Mouse (Mus musculus): Measurements from ENCODE around the gene Sept4. TPM values are rescaled to one million over a fixed set of nuclear protein-coding genes. Genes with fewer than 3 reads are reported as not detected.

Sept4 gene
- total and polyA plus RNA-seq, 2 experiments from 2014 or later = 39.6 to 54.9 TPM

DNA sequence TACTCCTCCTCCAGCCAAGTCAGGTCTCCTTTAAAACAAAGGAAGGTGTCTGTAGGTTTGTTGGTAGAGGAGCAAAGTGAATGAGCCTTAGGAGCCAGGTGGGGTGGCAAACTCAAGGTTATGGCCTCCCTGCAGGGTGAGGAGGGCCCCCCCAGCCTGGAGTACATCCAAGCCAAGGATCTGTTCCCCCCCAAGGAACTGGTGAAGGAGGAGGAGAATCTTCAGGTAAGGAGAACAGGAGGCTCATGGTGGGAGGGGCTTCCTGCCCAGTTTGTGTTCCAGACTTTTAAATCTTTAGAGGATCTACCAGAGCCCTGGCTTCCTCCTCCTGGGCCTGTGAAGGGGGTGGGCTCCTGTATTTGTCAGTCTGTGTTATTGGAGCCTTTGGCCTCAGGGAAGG is 28.4 kb downstream of the Sept4 start:
- peaks cover 20% of the 10 kb centered on the region for H3K4me1 ChIP-seq (ENCODE audit: insufficient read depth, low read length)
- no peak for ATAC-seq

DNA sequence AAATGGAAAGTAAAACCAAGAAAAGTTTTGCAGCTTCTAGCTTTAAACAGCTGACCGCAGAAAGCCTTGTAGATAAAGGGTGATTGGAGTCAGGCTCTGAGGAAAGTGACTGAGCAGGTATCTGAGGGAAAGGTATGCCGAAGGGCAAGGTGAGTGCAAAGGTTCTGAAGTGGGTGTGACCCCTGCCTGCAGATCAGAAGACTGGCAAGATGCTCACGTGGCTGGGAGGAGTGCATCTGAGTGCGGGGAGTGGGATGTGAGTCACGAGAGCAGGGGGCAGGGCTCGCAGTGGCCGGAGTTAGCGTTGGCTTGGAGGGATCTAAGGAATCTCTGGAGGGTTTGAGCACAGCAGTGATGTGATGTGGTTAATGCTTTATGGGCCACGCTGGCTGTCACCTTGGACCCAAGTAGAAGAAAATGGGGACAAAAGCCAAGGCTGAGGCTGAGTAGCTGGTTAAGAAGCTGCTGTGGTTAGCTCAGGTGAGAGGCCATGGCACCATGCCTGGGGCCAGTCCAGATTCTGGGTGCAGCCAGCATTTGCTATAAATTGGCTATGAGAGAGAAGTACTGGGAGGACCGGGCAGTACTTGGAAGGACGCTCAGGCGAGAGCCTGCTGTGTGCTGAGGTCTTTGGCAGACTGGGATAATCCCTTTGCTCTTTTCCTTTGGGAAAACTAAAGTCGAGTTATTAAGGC is 30.8 kb downstream of the Sept4 start:
- Histone ChIP-seq H3K4me1 (ENCODE audit: insufficient read depth, low read length) (peaks cover 15% of the 10 kb centered on the region), H3K9ac (replicated peaks; ENCODE audit: low read length) (no peak overlapping the region), H3K9me3 (ENCODE audit: low read length) (no peaks in the 10 kb centered on the region), H3K4me3 (ENCODE audit: low read length) (no peak overlapping the region), H3K27ac (no peak overlapping the region), H3K4me2 (ENCODE audit: low read depth, low read length) (no peak overlapping the region), H3K36me3 (ENCODE audit: insufficient read depth, low read length) (peaks cover 70% of the 10 kb centered on the region), H3K27me3 (ENCODE audit: insufficient read depth, low read length) (no peaks in the 10 kb centered on the region)
- WGBS = 80% methylated on average over 13 of the region's 13 CpGs
- no peak for DNase-seq (ENCODE audit: low spot score)
- no peak for TF ChIP-seq CTCF (IDR thresholded peaks at IDR 0.05; ENCODE audit: low read depth)
- no peak for ATAC-seq

More for the DNA sequence above, 28.4 kb downstream of the Sept4 start:
- H3K27me3 ChIP-seq (ENCODE audit: insufficient read depth, low read length) = no peaks in the 10 kb centered on the region
- H3K9ac ChIP-seq (replicated peaks; ENCODE audit: low read length) = peak overlapping the region; percentile 84; the same call in 1 of the 2 replicates
- TF ChIP-seq CTCF (IDR thresholded peaks at IDR 0.05; ENCODE audit: low read depth) = no peak
- H3K27ac ChIP-seq = peak overlapping the region; percentile 77; the same call in 1 of the 2 replicates
- peak overlapping the region; percentile 61 for H3K4me3 ChIP-seq (ENCODE audit: low read length)
- H3K36me3 ChIP-seq (ENCODE audit: insufficient read depth, low read length) = peaks cover 46% of the 10 kb centered on the region
- DNase-seq (ENCODE audit: low spot score) = no peak
- no peaks in the 10 kb centered on the region for H3K9me3 ChIP-seq (ENCODE audit: low read length)
- H3K4me2 ChIP-seq (ENCODE audit: low read depth, low read length) = peak overlapping the region; percentile 63

DNA sequence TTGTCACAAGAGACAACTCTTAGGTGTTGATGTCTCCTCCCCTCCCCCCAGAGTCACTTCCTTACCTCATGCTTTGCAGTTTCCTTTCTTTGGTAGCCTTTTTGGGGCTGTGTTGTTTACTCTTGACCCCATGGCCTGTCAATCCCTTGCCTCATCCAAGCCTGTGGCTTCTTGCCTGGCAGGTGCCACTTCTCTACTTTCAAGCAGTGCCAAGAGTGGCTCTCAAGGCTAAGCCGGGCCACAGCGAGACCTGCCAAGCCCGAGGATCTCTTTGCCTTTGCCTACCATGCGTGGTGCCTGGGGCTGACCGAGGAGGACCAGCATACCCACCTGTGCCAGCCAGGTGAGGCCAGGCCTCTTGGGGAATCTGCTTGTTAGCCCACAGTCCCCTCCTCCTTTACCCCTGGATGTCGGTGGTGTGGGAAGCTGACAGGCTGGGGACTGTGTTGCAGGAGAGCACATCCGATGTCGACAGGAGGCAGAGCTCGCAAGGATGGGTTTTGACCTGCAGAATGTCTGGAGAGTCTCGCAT is 31.7 kb downstream of the Sept4 start:
- H3K4me3 ChIP-seq (ENCODE audit: low read length) = no peak overlapping the region
- ATAC-seq (no peak), DNase-seq (ENCODE audit: low spot score) (no peak)
- no peak overlapping the region for H3K4me2 ChIP-seq (ENCODE audit: low read depth, low read length)
- 93% methylated on average over 10 of the region's 10 CpGs for WGBS
- no peaks in the 10 kb centered on the region for H3K9me3 ChIP-seq (ENCODE audit: low read length)
- H3K4me1 ChIP-seq (ENCODE audit: insufficient read depth, low read length) = peaks cover 8% of the 10 kb centered on the region
- peaks cover 78% of the 10 kb centered on the region for H3K36me3 ChIP-seq (ENCODE audit: insufficient read depth, low read length)
- H3K27me3 ChIP-seq (ENCODE audit: insufficient read depth, low read length) = no peaks in the 10 kb centered on the region
- no peak overlapping the region for H3K9ac ChIP-seq (replicated peaks; ENCODE audit: low read length)
- no peak for TF ChIP-seq CTCF (IDR thresholded peaks at IDR 0.05; ENCODE audit: low read depth)
- no peak overlapping the region for H3K27ac ChIP-seq

DNA sequence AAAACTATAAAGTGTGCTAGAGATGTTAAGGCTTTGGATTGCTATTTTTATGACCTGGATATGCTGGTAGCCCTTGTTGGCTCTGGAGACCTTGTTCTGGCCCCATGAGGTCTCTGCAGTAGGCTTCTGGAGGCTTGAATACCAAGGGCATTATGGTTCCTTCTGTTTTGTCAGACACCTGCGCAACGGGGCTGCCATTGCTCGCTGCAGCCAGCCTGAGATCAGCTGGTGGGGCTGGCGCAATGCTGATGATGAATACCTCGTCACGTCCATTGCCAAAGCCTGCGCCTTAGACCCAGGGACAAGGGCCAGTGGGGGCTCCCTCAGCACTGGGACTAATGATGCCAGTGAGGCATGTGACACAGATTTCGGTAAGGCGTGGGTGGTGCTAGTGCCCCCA is 33.5 kb downstream of the Sept4 start:
- Histone ChIP-seq H3K9me3 (ENCODE audit: low read length) (no peaks in the 10 kb centered on the region), H3K27ac (no peak overlapping the region), H3K4me1 (ENCODE audit: insufficient read depth, low read length) (peaks cover 1% of the 10 kb centered on the region; the same call in 1 of the 2 replicates), H3K27me3 (ENCODE audit: insufficient read depth, low read length) (no peaks in the 10 kb centered on the region), H3K9ac (replicated peaks; ENCODE audit: low read length) (no peak overlapping the region), H3K4me3 (ENCODE audit: low read length) (no peak overlapping the region), H3K4me2 (ENCODE audit: low read depth, low read length) (no peak overlapping the region), H3K36me3 (ENCODE audit: insufficient read depth, low read length) (peaks cover 89% of the 10 kb centered on the region)
- WGBS = 89% methylated on average over 9 of the region's 9 CpGs
- no peak for ATAC-seq
- DNase-seq (ENCODE audit: low spot score) = no peak
- no peak for TF ChIP-seq CTCF (IDR thresholded peaks at IDR 0.05; ENCODE audit: low read depth)

DNA sequence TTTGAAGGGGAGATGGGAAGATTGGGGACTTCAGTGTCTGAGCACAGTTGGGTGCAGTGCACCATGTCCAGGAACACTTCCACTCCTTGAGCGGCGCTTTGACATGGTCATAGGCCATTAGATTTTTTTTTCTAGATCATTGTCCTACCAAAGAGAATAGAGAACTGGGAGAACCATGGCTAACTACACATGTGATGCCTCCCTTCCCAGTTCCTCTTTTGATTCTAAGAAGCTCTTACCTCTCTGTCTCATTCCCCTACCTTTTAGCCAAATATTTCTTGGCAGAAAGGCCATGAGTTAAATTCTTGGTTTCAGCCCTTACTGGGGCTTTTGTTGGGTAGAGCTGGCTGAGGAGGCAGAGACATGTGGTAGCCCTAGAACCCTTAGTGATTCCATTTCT is 34.9 kb downstream of the Sept4 start:
- ATAC-seq = no peak
- 90% methylated on average over 2 of the region's 2 CpGs for WGBS

DNA sequence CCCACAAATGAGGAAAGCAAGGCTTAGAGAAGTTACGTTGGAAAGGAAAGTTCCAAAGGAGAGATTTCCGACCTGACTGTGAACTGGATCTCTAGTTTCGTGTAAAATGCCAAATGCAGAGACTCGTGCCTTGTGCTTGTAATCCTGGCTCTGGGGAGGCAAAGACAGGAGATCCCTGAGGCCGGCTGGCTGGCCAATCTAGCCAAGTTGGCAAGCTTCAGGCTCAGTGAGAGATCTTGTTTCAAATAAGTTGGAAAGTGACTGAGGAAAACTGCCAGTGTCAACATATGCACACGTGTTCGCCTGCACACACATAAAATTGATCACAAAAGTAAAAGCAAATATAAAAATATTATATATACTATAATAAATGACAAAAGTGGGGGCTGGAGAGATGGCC is 40.6 kb downstream of the Sept4 start:
- DNase-seq (ENCODE audit: low spot score) = no peak

More for the DNA sequence above, 34.9 kb downstream of the Sept4 start:
- Histone ChIP-seq H3K27me3 (ENCODE audit: insufficient read depth, low read length) (no peaks in the 10 kb centered on the region), H3K4me2 (ENCODE audit: low read depth, low read length) (no peak overlapping the region), H3K4me3 (ENCODE audit: low read length) (no peak overlapping the region), H3K36me3 (ENCODE audit: insufficient read depth, low read length) (peaks cover 81% of the 10 kb centered on the region), H3K27ac (no peak overlapping the region), H3K9me3 (ENCODE audit: low read length) (no peaks in the 10 kb centered on the region), H3K9ac (replicated peaks; ENCODE audit: low read length) (no peak overlapping the region), H3K4me1 (ENCODE audit: insufficient read depth, low read length) (no peaks in the 10 kb centered on the region)
- no peak for DNase-seq (ENCODE audit: low spot score)
- TF ChIP-seq CTCF (IDR thresholded peaks at IDR 0.05; ENCODE audit: low read depth) = no peak

DNA sequence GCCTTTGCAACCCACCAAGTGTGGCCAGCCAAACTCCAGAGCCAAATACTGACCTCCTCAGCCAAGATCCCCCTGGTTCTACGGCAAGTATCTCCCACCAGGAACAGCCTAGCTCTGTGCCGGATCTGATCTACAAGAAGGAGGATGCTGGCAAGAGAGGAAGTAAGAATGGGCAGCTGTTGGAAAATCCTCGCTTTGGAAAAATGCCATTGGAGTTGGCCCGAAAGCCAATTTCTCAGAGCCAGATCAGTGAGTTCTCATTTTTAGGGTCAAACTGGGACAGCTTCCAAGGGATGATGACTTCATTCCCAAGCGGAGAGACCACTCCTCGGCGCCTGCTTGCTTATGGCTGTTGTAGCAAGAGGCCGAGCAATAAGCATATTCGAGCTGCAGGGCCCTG is 42.8 kb downstream of the Sept4 start:
- Histone ChIP-seq H3K4me3 (ENCODE audit: low read length) (no peak overlapping the region), H3K27ac (no peak overlapping the region), H3K9me3 (ENCODE audit: low read length) (no peaks in the 10 kb centered on the region), H3K36me3 (ENCODE audit: insufficient read depth, low read length) (peaks cover 77% of the 10 kb centered on the region), H3K4me1 (ENCODE audit: insufficient read depth, low read length) (no peaks in the 10 kb centered on the region), H3K4me2 (ENCODE audit: low read depth, low read length) (no peak overlapping the region), H3K27me3 (ENCODE audit: insufficient read depth, low read length) (no peaks in the 10 kb centered on the region), H3K9ac (replicated peaks; ENCODE audit: low read length) (no peak overlapping the region)
- ATAC-seq (no peak), DNase-seq (ENCODE audit: low spot score) (peak; percentile 13)
- 62% methylated on average over 9 of the region's 9 CpGs for WGBS
- TF ChIP-seq CTCF (IDR thresholded peaks at IDR 0.05; ENCODE audit: low read depth) = no peak

More for the DNA sequence above, 40.6 kb downstream of the Sept4 start:
- 79% methylated on average over 7 of the region's 7 CpGs for WGBS
- Histone ChIP-seq H3K27ac (no peak overlapping the region), H3K27me3 (ENCODE audit: insufficient read depth, low read length) (no peaks in the 10 kb centered on the region), H3K9me3 (ENCODE audit: low read length) (no peaks in the 10 kb centered on the region), H3K4me3 (ENCODE audit: low read length) (no peak overlapping the region), H3K4me2 (ENCODE audit: low read depth, low read length) (no peak overlapping the region), H3K9ac (replicated peaks; ENCODE audit: low read length) (no peak overlapping the region), H3K36me3 (ENCODE audit: insufficient read depth, low read length) (peaks cover 78% of the 10 kb centered on the region), H3K4me1 (ENCODE audit: insufficient read depth, low read length) (no peaks in the 10 kb centered on the region)
- ATAC-seq = no peak
- no peak for TF ChIP-seq CTCF (IDR thresholded peaks at IDR 0.05; ENCODE audit: low read depth)

All from hindbrain, postnatal 0 days (tissue).